Mouse (Mus musculus): ENCODE measurements around the gene Plekho2. TPM values are rescaled to one million over a fixed set of nuclear protein-coding genes. Genes with fewer than 3 reads are reported as not detected.

The Plekho2 gene
- total and polyA plus RNA-seq, 3 experiments, result 7.9 to 33.8 (median 13.9) TPM

DNA sequence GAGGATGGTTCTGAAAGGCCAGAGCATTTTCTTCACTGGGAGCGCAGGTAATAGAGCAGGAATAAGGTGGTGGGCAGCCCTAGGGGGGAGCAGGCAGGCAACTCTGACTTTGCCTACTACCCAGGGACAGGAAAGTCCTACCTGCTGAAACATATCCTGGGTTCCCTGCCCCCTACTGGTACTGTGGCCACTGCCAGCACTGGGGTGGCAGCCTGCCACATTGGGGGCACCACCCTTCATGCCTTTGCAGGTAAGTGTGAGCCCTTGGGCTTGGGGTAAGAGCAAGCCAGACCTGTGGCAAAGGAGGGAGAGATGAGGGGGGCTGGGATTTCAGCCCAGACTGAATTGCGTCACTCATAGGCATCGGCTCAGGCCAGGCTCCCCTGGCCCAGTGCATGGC is 9.3 kb upstream of the Plekho2 start:
- peaks cover 6% of the 10 kb centered on the region for H3K9me3 ChIP-seq (replicated peaks; ENCODE audit: low read length)
- H3K36me3 ChIP-seq (replicated peaks in 1 of 2; ENCODE audit: control insufficient read depth in 1 of 2, insufficient read depth in 1 of 2, low read length in 1 of 2), result peaks cover 28 to 51% of the 10 kb centered on the region in 2 experiments
- H3K27ac ChIP-seq (ENCODE audit: insufficient read depth, low read depth), result no peak overlapping the region
- H3K4me3 ChIP-seq (replicated peaks in 1 of 3; ENCODE audit: low read depth in 2 of 3, low read length in 2 of 3, poor library complexity in 1 of 3), result no peak overlapping the region
- no peak overlapping the region for H3K9ac ChIP-seq (ENCODE audit: insufficient read depth, low read depth)
- TF ChIP-seq TBP (conservative IDR thresholded peaks at IDR 0.05; ENCODE audit: low read depth, low read length) (no peak), RAD21 (IDR thresholded peaks at IDR 0.05; ENCODE audit: low read depth, low read length) (no peak), MXI1 (IDR thresholded peaks at IDR 0.05; ENCODE audit: low read depth, low read length) (no peak), MAX (IDR thresholded peaks at IDR 0.05; ENCODE audit: low read length) (no peak), SIN3A (IDR thresholded peaks at IDR 0.05; ENCODE audit: low read length) (no peak), PAX5 (IDR thresholded peaks at IDR 0.05; ENCODE audit: low read length) (no peak), MYC (IDR thresholded peaks at IDR 0.05; ENCODE audit: low read depth, low read length) (no peak), KAT2A (IDR thresholded peaks at IDR 0.05; ENCODE audit: insufficient replicate concordance, low read length) (no peak), E2F4 (IDR thresholded peaks at IDR 0.05; ENCODE audit: insufficient replicate concordance, low read depth, low read length) (no peak), SMC3 (IDR thresholded peaks at IDR 0.05; ENCODE audit: low read depth, low read length) (no peak), EP300 (IDR thresholded peaks at IDR 0.05; ENCODE audit: low read length) (no peak), RCOR1 (conservative IDR thresholded peaks at IDR 0.05; ENCODE audit: low read depth, low read length) (no peak), JUND (conservative IDR thresholded peaks at IDR 0.05; ENCODE audit: low read depth, low read length) (no peak), USF1 (IDR thresholded peaks at IDR 0.05; ENCODE audit: low read depth, low read length) (no peak), JUN (IDR thresholded peaks at IDR 0.05; ENCODE audit: insufficient read depth, low read depth, low read length) (no peak), CHD2 (IDR thresholded peaks at IDR 0.05; ENCODE audit: low read length) (no peak), UBTF (IDR thresholded peaks at IDR 0.05; ENCODE audit: low read depth, low read length) (no peak)
- peaks cover 5% of the 10 kb centered on the region; the same call in 1 of the 2 replicates for H3K79me2 ChIP-seq (replicated peaks; ENCODE audit: control insufficient read depth, extremely low read depth, insufficient read depth, poor library complexity, severe bottlenecking)
- dilution Hi-C loops (cut with MboI; ENCODE audit: extremely low pct_ligation_motif_present, extremely low pct_unique_long_range_greater_than_20kb, low sequenced_read_pairs) (no loop called here), in situ Hi-C loops (cut with MboI; ENCODE audit: low pct_ligation_motif_present, low pct_unique_long_range_greater_than_20kb, low sequenced_read_pairs) (loop anchor here (10.0 kb wide), 1 partner anchor 144 kb away; no protein-coding TSS in a partner anchor)
- H3K4me2 ChIP-seq (ENCODE audit: insufficient read depth, low read depth, poor library complexity, severe bottlenecking), result no peak overlapping the region
- H3K27me3 ChIP-seq (replicated peaks), result no peaks in the 10 kb centered on the region
- no peak for DNase-seq (ENCODE audit: extremely low read depth)
- H3K4me1 ChIP-seq (ENCODE audit: control insufficient read depth in 1 of 2, insufficient read depth in 2 of 2), result peaks cover 8 to 25% of the 10 kb centered on the region in 2 experiments; a peak in 3 of 4 replicates

DNA sequence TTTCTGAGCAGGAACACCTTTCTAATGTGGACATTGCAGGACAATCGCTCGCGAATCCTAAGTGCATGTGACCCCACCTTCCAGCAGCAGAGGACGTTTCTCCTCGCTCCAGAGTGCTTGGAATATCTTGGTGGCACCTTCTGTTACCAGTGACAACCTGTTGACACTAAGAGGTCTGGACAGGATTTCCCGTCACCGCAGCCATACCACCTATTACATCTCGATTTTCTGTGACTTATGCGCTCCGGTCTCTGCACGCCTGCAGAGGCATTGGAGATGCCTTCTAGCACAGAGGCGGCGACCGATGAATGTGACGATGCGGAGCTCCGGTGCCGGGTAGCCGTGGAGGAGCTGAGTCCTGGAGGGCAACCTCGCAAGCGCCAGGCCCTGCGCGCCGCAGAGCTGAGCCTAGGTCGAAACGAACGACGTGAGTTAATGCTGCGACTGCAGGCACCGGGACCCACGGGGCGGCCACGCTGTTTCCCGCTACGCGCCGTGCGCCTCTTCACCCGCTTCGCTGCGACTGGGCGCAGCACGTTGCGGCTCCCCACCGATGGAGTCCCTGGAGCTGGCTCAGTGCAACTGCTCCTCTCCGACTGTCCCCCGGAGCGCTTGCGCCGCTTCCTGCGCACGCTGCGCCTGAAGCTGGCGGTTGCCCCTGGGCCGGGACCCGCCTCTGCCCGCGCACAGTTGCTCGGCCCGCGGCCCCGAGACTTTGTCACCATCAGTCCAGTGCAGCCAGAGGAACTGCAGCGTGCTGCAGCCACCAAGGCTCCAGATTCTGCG is 7.9 kb upstream of the Plekho2 start:
- no peaks in the 10 kb centered on the region for H3K9me3 ChIP-seq (replicated peaks; ENCODE audit: low read length)
- peaks cover 5% of the 10 kb centered on the region; the same call in 1 of the 2 replicates for H3K79me2 ChIP-seq (replicated peaks; ENCODE audit: control insufficient read depth, extremely low read depth, insufficient read depth, poor library complexity, severe bottlenecking)
- peaks cover 18 to 38% of the 10 kb centered on the region in 2 experiments for H3K36me3 ChIP-seq (replicated peaks in 1 of 2; ENCODE audit: control insufficient read depth in 1 of 2, insufficient read depth in 1 of 2, low read length in 1 of 2)
- H3K4me1 ChIP-seq (ENCODE audit: control insufficient read depth in 1 of 2, insufficient read depth in 2 of 2), result peaks cover 8 to 29% of the 10 kb centered on the region in 2 experiments; a peak in 3 of 4 replicates
- no peak overlapping the region for H3K27ac ChIP-seq (ENCODE audit: insufficient read depth, low read depth)
- H3K27me3 ChIP-seq (replicated peaks), result no peaks in the 10 kb centered on the region
- in situ Hi-C loops (cut with MboI; ENCODE audit: low pct_ligation_motif_present, low pct_unique_long_range_greater_than_20kb, low sequenced_read_pairs) (loop anchor here (10.0 kb wide), 1 partner anchor 143 kb away; no protein-coding TSS in a partner anchor), dilution Hi-C loops (cut with MboI; ENCODE audit: extremely low pct_ligation_motif_present, extremely low pct_unique_long_range_greater_than_20kb, low sequenced_read_pairs) (no loop called here)
- 0 out of 2 replicates have a peak, but pooled peaks have one; percentile 19 for TF ChIP-seq POLR2A (IDR thresholded peaks at IDR 0.05; ENCODE audit: low read depth, low read length)
- TF ChIP-seq SMC3 (IDR thresholded peaks at IDR 0.05; ENCODE audit: low read depth, low read length), result no peak
- TF ChIP-seq PAX5 (IDR thresholded peaks at IDR 0.05; ENCODE audit: low read length), result no peak
- peak; percentile 76 for TF ChIP-seq NRF1 (IDR thresholded peaks at IDR 0.05; ENCODE audit: low read depth, low read length)
- TF ChIP-seq ETS1 (conservative IDR thresholded peaks at IDR 0.05; ENCODE audit: low read depth, low read length), result no peak
- TF ChIP-seq MXI1 (IDR thresholded peaks at IDR 0.05; ENCODE audit: low read depth, low read length), result 0 out of 2 replicates have a peak, but pooled peaks have one; percentile 7
- 0 out of 2 replicates have a peak, but pooled peaks have one; percentile 21 for TF ChIP-seq TCF12 (IDR thresholded peaks at IDR 0.05; ENCODE audit: low read depth, low read length)
- TF ChIP-seq UBTF (IDR thresholded peaks at IDR 0.05; ENCODE audit: low read depth, low read length), result peak; percentile 77; the same call in 1 of the 2 replicates
- peak; percentile 34; the same call in 1 of the 2 replicates for TF ChIP-seq MAX (IDR thresholded peaks at IDR 0.05; ENCODE audit: low read length)
- peak; percentile 1; the same call in 1 of the 2 replicates for TF ChIP-seq SIN3A (IDR thresholded peaks at IDR 0.05; ENCODE audit: low read length)
- peak; percentile 29 for DNase-seq (ENCODE audit: extremely low read depth)
- peak overlapping the region; percentile 39; the same call in 1 of the 2 replicates for H3K9ac ChIP-seq (ENCODE audit: insufficient read depth, low read depth)
- H3K4me3 ChIP-seq (replicated peaks in 1 of 3; ENCODE audit: low read depth in 2 of 3, low read length in 2 of 3, poor library complexity in 1 of 3), result peak overlapping the region; percentile 76 to 98 (median 77)
- peak overlapping the region; percentile 83 for H3K4me2 ChIP-seq (ENCODE audit: insufficient read depth, low read depth, poor library complexity, severe bottlenecking)
